Mouse (Mus musculus) retina, postnatal 7 days (tissue): Measurements from ENCODE around the gene Aph1b.

Experiments
- DNase-seq: peaks from one replicate; pipeline ENCODE4 v3.0.0-alpha.2; 2012; ENCODE audit warnings: low read depth, low spot score

Gene Aph1b

DNA sequence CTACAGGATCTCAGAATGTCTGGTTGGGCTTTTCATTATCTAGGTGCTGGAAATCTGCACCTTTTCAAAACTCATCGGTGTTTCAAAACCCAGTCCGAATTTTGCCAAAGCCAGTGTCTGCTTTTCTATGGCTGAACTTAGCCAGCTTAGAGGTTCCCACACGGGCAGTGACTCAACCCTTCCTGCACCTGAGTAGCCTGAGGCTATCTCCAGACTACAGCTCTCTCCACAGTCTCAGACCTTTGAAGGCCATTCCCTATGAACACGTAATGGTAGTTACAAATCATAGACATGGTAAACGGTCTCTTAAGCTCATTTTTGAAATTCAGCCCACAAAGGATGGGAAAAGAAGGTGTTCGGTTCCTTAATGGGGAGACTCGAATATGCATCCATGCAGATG, 55.8 kb downstream of the Aph1b start:
- no peak for DNase-seq

DNA sequence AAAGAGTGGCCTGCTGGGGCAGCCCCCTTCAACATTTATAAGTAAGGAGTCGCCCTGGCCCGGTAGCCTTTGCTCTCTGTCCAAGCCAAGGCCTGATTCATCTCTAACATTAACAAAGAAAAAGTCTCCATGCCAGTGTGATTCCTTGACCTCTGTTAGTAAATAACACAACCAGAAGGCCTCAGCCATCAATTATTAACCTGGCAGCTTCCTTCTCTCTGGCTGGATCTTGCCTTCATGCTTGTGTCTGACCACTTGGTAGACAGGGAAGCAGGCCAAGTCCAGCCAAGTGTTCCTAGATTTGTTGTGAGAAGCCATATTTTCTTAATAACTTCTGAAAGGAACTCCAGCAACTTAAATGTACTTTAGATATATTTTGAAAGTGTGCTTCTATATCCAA, 58.7 kb downstream of the Aph1b start:
- DNase-seq = no peak

GRCm38 (mm10) chr9:66736016-66736415, 59.3 kb downstream of the Aph1b start:
- no peak for DNase-seq

- DNase-seq = no peak
Measured at GRCm38 (mm10) chr9:66735122-66735521, 60.2 kb downstream of the Aph1b start.

DNA sequence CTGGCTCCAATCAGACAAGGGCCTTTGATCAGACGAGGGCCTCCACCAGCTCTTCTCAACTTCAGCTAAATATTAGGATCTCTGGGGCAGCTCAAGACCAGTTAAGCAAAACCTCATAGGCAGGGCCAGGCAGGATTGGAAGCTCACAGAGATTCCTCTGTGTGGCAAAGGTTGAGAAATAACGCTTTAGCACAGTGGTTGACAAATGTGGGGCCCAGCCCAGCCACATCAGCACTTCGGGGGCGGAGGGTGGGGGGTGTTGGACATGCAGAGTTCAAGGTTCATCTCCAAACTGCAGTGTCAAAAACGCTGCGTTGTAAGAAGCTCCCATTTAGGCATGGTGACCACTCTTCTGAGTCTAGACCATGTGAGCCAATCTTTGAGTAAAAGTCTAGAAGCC, 60.7 kb downstream of the Aph1b start:
- no peak for DNase-seq

DNA sequence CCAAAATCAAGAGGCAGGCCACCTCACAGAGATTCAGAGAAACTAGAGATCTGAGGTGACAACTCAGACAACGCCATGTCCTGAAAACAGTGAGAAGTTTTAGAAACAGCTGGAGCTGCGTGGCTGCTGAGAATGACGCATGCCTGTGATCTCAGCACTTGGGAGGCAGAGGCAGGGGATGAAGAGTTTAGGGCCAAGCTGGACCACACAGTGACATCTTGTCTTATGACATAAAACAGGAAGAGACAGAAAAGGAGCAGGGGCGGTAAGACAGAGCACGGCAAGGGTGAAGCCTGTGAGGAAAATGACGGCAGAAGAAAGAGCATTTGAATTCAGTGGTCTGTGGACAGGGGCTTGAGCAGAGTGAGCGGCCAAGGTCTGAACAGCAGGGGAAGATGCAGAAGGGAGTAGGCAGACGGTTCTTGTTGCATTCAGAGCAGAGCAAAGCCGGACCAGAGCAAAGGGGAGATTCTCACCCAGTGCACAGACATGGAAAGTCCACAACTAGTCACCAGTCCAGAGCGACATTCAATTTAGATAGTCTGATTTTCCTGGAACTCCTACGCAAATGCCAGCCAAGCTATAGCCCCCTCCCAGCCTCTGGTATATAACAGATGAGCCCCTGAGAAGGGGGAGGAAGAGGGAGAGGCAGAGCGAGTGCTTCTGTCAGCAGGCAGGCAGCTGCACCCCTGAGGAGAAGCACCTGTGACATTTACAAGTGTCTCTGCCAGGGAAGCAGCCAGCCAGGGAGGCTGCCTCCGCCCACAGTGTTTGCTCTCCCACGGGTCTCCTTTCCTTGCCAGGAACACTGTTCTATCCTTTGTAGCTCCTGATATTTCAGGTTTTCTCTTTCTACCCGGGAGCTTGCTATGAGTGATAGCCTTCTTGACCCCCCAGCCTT, 62.2 kb downstream of the Aph1b start:
- no peak for DNase-seq

GRCm38 (mm10) chr9:66731284-66731683, 64.0 kb downstream of the Aph1b start:
- no peak for DNase-seq

DNA sequence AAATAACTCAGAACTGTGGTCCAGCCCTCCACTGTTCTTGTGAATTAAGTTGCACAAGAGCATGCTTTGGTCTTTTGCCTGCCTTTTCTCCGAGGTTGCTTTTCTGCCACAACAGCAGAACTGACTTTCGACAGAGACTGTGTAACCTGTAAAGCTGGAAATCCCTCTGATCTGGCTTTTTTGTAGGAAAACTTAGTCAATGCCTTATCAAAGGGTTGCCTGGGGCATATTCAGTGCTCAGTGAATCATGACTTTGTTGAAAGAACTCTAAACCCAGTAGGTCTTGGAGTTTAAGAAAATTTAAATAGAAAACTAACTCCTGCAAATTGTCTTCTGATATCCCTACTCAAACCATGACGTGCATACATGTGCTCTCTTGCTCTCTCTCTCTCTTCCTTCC, 64.7 kb downstream of the Aph1b start:
- DNase-seq = no peak

DNA sequence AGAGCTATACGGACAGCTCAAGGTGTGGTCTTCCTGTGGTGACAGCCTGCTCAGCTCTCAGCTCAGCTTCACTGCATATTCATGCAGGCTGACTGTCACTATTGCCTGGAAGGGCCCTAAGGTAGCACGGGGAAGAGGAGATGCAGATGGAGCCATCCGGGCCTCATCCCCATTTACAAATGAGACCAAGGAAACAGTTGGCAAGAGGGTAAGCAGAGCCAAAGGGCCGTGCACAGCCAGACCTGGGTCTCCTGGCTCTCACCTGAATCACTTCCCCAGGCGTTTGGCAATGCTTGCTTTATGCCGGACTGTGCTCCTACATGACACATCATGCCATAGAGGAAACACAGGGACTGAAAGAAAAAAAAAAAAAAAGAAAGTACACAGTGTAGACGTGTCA, 68.0 kb downstream of the Aph1b start:
- no peak for DNase-seq

DNA sequence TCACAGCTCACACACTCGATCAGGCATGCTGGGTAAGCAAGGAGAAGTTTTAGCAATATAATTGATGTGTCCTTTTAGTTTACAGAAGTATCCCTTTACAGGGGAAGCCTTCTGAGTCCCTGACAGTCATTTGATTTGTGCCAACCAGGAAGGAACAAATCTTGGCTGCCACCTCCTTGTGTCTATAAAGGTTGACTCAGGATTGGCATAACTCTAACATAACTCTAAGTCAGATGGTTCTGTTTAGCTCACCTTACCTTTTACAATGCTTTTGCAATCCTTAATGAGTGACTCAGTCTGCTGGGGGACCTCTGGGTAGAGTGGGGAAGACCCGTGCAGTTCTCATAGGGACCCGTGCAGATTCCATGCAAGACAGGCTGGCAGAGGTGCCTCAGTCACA, 69.7 kb downstream of the Aph1b start:
- no peak for DNase-seq
